ENCODE assay signal across 8 mouse cellular contexts in the genomic region with DNA sequence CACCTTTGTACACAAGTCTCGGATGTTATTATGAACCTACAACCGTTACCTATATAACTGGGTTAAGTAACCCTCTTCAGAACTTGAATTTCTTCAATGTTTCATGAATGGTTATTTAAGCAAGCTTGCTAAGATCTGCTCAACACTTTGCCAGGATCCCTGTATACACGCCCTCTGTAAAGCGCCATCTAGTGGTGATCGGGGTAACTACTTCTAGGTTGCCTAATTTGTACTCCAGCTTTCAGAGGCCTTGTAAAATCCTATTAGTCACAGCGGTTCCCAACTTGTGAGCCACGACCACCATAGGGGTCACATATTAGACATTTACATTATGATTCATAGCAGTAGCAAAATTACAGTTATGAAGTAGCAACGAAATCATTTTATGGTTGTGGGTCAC. TPM values are rescaled to one million over a fixed set of nuclear protein-coding genes. Genes with fewer than 3 reads are reported as not detected.
DNase-seq lines count a peak whose midpoint lies in the region; ATAC-seq and TF ChIP-seq lines count a peak whose summit lies in the region.

No protein-coding gene starts in this region.

- no peak overlapping the region for H3K9ac ChIP-seq in embryonic facial prominence, embryonic 14.5 days (ENCODE audit: low read depth, low read length)
- H3K9ac ChIP-seq in liver, embryonic 13.5 days, result no peak overlapping the region
- H3K9ac ChIP-seq in neural tube, embryonic 14.5 days (replicated peaks; ENCODE audit: low read depth, low read length), result no peak overlapping the region

- H3K4me1 ChIP-seq in E14TG2a.4 (replicated peaks; ENCODE audit: low read depth, low read length), result peaks cover 34% of the 10 kb centered on the region
- peaks cover 6% of the 10 kb centered on the region for H3K4me1 ChIP-seq in embryonic facial prominence, embryonic 14.5 days (ENCODE audit: control insufficient read depth, insufficient read depth, low read length)
- H3K4me1 ChIP-seq in liver, embryonic 13.5 days (replicated peaks), result peaks cover 9% of the 10 kb centered on the region; the same call in 1 of the 2 replicates
- H3K4me1 ChIP-seq in neural tube, embryonic 14.5 days (ENCODE audit: control insufficient read depth, insufficient read depth, low read length), result no peaks in the 10 kb centered on the region
- H3K4me1 ChIP-seq in thymus, adult 2 months (replicated peaks; ENCODE audit: control insufficient read depth, insufficient read depth, low read length), result no peaks in the 10 kb centered on the region

- TF ChIP-seq CTCF in E14TG2a.4 (conservative IDR thresholded peaks at IDR 0.05; ENCODE audit: low read length), result peak; percentile 95
- TF ChIP-seq CTCF in thymus, adult 2 months (IDR thresholded peaks at IDR 0.05; ENCODE audit: borderline replicate concordance, control insufficient read depth, extremely low read depth, insufficient read depth, low read length, poor library complexity), result no peak

- TF ChIP-seq POLR2A in thymus, adult 2 months (IDR thresholded peaks at IDR 0.05; ENCODE audit: control insufficient read depth, extremely low read depth, insufficient read depth, low read length, poor library complexity), result no peak

- H3K4me2 ChIP-seq in embryonic facial prominence, embryonic 14.5 days (ENCODE audit: low read depth, low read length), result peak overlapping the region; percentile 31
- no peak overlapping the region for H3K4me2 ChIP-seq in liver, embryonic 13.5 days
- no peak overlapping the region for H3K4me2 ChIP-seq in neural tube, embryonic 14.5 days (ENCODE audit: low read depth, low read length)

- peak; percentile 76 to 82 for DNase-seq in adrenal gland, postnatal 36 days
- DNase-seq in embryonic facial prominence, embryonic 14.5 days (ENCODE audit: low spot score), result peak; percentile 84
- peak; percentile 31 to 59 for DNase-seq in heart, adult 9 months (ENCODE audit: low spot score in 2 of 2)
- DNase-seq in kidney, postnatal 25 days, result peak; percentile 59 to 85
- DNase-seq in liver, embryonic 13.5 days, result peak; percentile 43
- DNase-seq in thymus, adult 2 months, result peak; percentile 71

- no peak overlapping the region for H3K4me3 ChIP-seq in E14TG2a.4 (replicated peaks; ENCODE audit: low read length)
- no peak overlapping the region for H3K4me3 ChIP-seq in embryonic facial prominence, embryonic 14.5 days (ENCODE audit: low read depth, low read length)
- H3K4me3 ChIP-seq in liver, embryonic 13.5 days (replicated peaks), result no peak overlapping the region
- H3K4me3 ChIP-seq in neural tube, embryonic 14.5 days (ENCODE audit: low read depth, low read length), result no peak overlapping the region
- no peak overlapping the region for H3K4me3 ChIP-seq in thymus, adult 2 months (ENCODE audit: control insufficient read depth, insufficient read depth, low read length)

- H3K27me3 ChIP-seq in E14TG2a.4 (ENCODE audit: insufficient read depth, low read length), result no peaks in the 10 kb centered on the region
- H3K27me3 ChIP-seq in embryonic facial prominence, embryonic 14.5 days (replicated peaks; ENCODE audit: control insufficient read depth, insufficient read depth, low read length), result 0 out of 2 replicates have a peak, but pooled peaks cover 3% of the 10 kb centered on the region
- no peaks in the 10 kb centered on the region for H3K27me3 ChIP-seq in liver, embryonic 13.5 days
- H3K27me3 ChIP-seq in neural tube, embryonic 14.5 days (ENCODE audit: control insufficient read depth, insufficient read depth, low read length), result no peaks in the 10 kb centered on the region
- H3K27me3 ChIP-seq in thymus, adult 2 months (ENCODE audit: control insufficient read depth, insufficient read depth, low read length), result no peaks in the 10 kb centered on the region

- 19% methylated on average over 8 of the region's 8 CpGs for WGBS in embryonic facial prominence, embryonic 14.5 days
- 18% methylated on average over 8 of the region's 8 CpGs for WGBS in liver, embryonic 13.5 days (ENCODE audit: insufficient replicate concordance)
- 26% methylated on average over 8 of the region's 8 CpGs for WGBS in neural tube, embryonic 14.5 days
- 30% methylated on average over 8 of the region's 8 CpGs for WGBS in thymus, adult 2 months

- no peaks in the 10 kb centered on the region for H3K36me3 ChIP-seq in E14TG2a.4 (ENCODE audit: insufficient read depth, low read length)
- no peaks in the 10 kb centered on the region for H3K36me3 ChIP-seq in embryonic facial prominence, embryonic 14.5 days (ENCODE audit: control insufficient read depth, insufficient read depth, low read length)
- no peaks in the 10 kb centered on the region for H3K36me3 ChIP-seq in liver, embryonic 13.5 days
- no peaks in the 10 kb centered on the region for H3K36me3 ChIP-seq in neural tube, embryonic 14.5 days (ENCODE audit: control insufficient read depth, insufficient read depth, low read length)
- H3K36me3 ChIP-seq in thymus, adult 2 months (ENCODE audit: control insufficient read depth, insufficient read depth, low read length), result no peaks in the 10 kb centered on the region

- H3K9me3 ChIP-seq in E14TG2a.4 (ENCODE audit: low read length), result no peaks in the 10 kb centered on the region
- H3K9me3 ChIP-seq in embryonic facial prominence, embryonic 14.5 days (ENCODE audit: control insufficient read depth, low read length), result no peaks in the 10 kb centered on the region
- H3K9me3 ChIP-seq in liver, embryonic 13.5 days (replicated peaks), result no peaks in the 10 kb centered on the region
- no peaks in the 10 kb centered on the region for H3K9me3 ChIP-seq in neural tube, embryonic 14.5 days (ENCODE audit: control insufficient read depth, low read length)

- ATAC-seq in embryonic facial prominence, embryonic 14.5 days (ENCODE audit: low read depth), result peak; percentile 68
- no peak for ATAC-seq in liver, embryonic 13.5 days (ENCODE audit: low read depth)
- ATAC-seq in neural tube, embryonic 14.5 days (ENCODE audit: low read depth), result peak; percentile 68; the same call in 1 of the 2 replicates

- H3K27ac ChIP-seq in embryonic facial prominence, embryonic 14.5 days (replicated peaks; ENCODE audit: low read depth, low read length), result no peak overlapping the region
- no peak overlapping the region for H3K27ac ChIP-seq in liver, embryonic 13.5 days
- no peak overlapping the region for H3K27ac ChIP-seq in neural tube, embryonic 14.5 days (ENCODE audit: low read depth, low read length)
- no peak overlapping the region for H3K27ac ChIP-seq in thymus, adult 2 months (ENCODE audit: control insufficient read depth, insufficient read depth, low read length)

RNA-seq across cellular contexts. Expression of a gene that starts 4.5 kb away (rescaled TPM):
- total RNA-seq in adrenal gland, postnatal 36 days (2021), result under 1 TPM in 1 of 2 experiments, not detected in 1; 0.30 TPM
- 0.48 and 1.2 TPM in 2 replicates for polyA plus RNA-seq in embryonic facial prominence, embryonic 14.5 days (2014; fragmentation: Nextera tagmentation; extraction: Ambion mirVana)
- not detected in 2 replicates for polyA plus RNA-seq in liver, embryonic 13.5 days (2015; fragmentation: Nextera tagmentation; extraction: Ambion mirVana)
- 0.52 and 0.66 TPM in 2 replicates for polyA plus RNA-seq in neural tube, embryonic 14.5 days (2014; fragmentation: Nextera tagmentation; extraction: Ambion mirVana)
- not detected in 2 replicates for polyA plus RNA-seq in thymus, adult 2 months (2012; rRNA removed)

RNA-seq across cellular contexts. Expression of a gene that starts 33.1 kb away (rescaled TPM):
- total RNA-seq in adrenal gland, postnatal 36 days (2021), result 10 to 100 TPM; 79.1 to 87.2 TPM
- 125 and 136 TPM in 2 replicates for polyA plus RNA-seq in embryonic facial prominence, embryonic 14.5 days (2014; fragmentation: Nextera tagmentation; extraction: Ambion mirVana)
- polyA plus RNA-seq in liver, embryonic 13.5 days (2015; fragmentation: Nextera tagmentation; extraction: Ambion mirVana), result 87.8 and 95.3 TPM in 2 replicates
- polyA plus RNA-seq in neural tube, embryonic 14.5 days (2014; fragmentation: Nextera tagmentation; extraction: Ambion mirVana), result 138 and 155 TPM in 2 replicates
- polyA plus RNA-seq in thymus, adult 2 months (2012; rRNA removed), result 46.0 and 57.5 TPM in 2 replicates
